Comparison of ENCODE assay signal across 8 mouse cellular contexts in the genomic region with DNA sequence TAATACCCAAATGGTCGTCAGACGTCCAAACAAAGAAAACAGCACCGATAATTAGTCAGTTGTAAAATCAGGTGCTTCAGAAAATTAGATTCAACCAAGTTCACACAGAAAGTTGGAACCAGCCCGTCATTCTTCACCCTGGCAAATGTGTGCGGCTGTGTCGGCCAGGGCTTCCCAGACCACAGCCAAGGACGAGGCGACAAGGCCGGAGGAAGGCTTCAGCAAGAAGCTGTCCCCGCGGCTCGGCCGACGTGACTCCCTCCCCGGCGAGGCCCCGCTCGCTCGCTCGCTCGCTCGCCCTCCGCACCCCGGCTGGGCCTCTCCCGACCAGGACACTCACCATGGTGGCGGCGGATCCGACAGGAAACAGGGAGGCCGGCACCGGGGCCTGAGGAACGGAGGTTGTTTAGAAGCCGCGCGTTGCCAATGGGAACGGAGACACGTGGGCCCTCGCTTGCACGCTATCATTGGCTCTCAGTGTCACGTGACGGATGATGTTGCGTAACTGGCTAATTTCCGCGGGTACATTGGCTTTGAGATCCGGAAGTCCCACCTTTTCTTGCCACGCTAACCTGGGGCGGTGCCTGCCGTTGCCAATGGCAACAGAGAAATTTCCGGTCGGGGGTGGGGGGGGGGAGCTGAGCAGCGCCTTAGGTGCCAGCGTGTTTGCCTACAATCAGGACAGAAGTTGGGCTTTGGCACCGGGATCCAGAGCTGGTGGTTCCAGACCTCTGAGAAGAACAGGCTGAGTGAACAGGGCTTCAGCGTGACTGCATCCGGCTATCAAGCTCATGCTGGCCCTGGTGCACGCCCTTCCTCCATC. TPM values are rescaled to one million over a fixed set of nuclear protein-coding genes. Genes with fewer than 3 reads are reported as not detected.
A peak's percentile ranks its signal among the peaks of the same experiment; 100 is the strongest.
DNase-seq lines count a peak whose midpoint lies in the region; ATAC-seq and TF ChIP-seq lines count a peak whose summit lies in the region.

A gene (minus strand): TSS at position 512 of the 823 bp plus-strand sequence.

- H3K9me3 ChIP-seq in forebrain, embryonic 10.5 days = no peaks in the 10 kb centered on the region
- H3K9me3 ChIP-seq in heart, embryonic 15.5 days (replicated peaks) = no peaks in the 10 kb centered on the region
- H3K9me3 ChIP-seq in liver, embryonic 14.5 days (ENCODE audit: control insufficient read depth, low read length) = no peaks in the 10 kb centered on the region
- H3K9me3 ChIP-seq in neural tube, embryonic 11.5 days (ENCODE audit: control insufficient read depth, low read length) = no peaks in the 10 kb centered on the region
- no peaks in the 10 kb centered on the region for H3K9me3 ChIP-seq in stomach, postnatal 0 days (ENCODE audit: control insufficient read depth, low read length)

- H3K4me3 ChIP-seq in forebrain, embryonic 10.5 days = peak within 1 kb of the TSS; percentile 90
- peak within 1 kb of the TSS; percentile 95 for H3K4me3 ChIP-seq in heart, embryonic 15.5 days
- H3K4me3 ChIP-seq in liver, embryonic 14.5 days (ENCODE audit: insufficient read depth in 1 of 2, low read depth in 2 of 2, low read length in 2 of 2) = peak within 1 kb of the TSS; percentile 80 to 84
- peak within 1 kb of the TSS; percentile 71 for H3K4me3 ChIP-seq in neural tube, embryonic 11.5 days (ENCODE audit: low read depth, low read length)
- peak within 1 kb of the TSS; percentile 85 for H3K4me3 ChIP-seq in stomach, postnatal 0 days (ENCODE audit: low read depth, low read length)

- DNase-seq in CD8-positive naive resting alpha-beta T cell, adult 2 months (ENCODE audit: low read depth in 2 of 2, low spot score in 2 of 2) = peak; percentile 91
- DNase-seq in c-Kit-positive CD71-negative TER-119-negative erythroid progenitor cells, embryonic 14.5 days (ENCODE audit: low read depth) = peak; percentile 99
- DNase-seq in forebrain, embryonic 10.5 days (ENCODE audit: extremely low spot score, low spot score) = peak; percentile 96
- DNase-seq in kidney, postnatal 25 days = peak; percentile 99
- DNase-seq in liver, embryonic 14.5 days (ENCODE audit: low read depth in 3 of 3, low spot score in 3 of 3) = peak; percentile 99 to 100 (median 99)
- DNase-seq in neural tube, embryonic 11.5 days (ENCODE audit: low spot score) = peak; percentile 96
- peak; percentile 99 for DNase-seq in stomach, postnatal 0 days (ENCODE audit: low spot score)

- peak; percentile 99 for ATAC-seq in heart, embryonic 15.5 days (replicated peaks; ENCODE audit: insufficient number of reproducible peaks, insufficient read depth, low FRiP score, low read depth)
- ATAC-seq in liver, embryonic 14.5 days (ENCODE audit: insufficient read depth) = peak; percentile 100
- ATAC-seq in neural tube, embryonic 11.5 days (ENCODE audit: insufficient read depth, low FRiP score, low TSS enrichment) = peak; percentile 100
- peak; percentile 100 for ATAC-seq in stomach, postnatal 0 days (ENCODE audit: low FRiP score, low TSS enrichment)

- peak within 1 kb of the TSS; percentile 79 for H3K4me2 ChIP-seq in heart, embryonic 15.5 days
- H3K4me2 ChIP-seq in liver, embryonic 14.5 days (ENCODE audit: low read depth) = peak within 1 kb of the TSS; percentile 92
- peak within 1 kb of the TSS; percentile 75 for H3K4me2 ChIP-seq in neural tube, embryonic 11.5 days (ENCODE audit: low read depth)
- peak within 1 kb of the TSS; percentile 69 for H3K4me2 ChIP-seq in stomach, postnatal 0 days (replicated peaks; ENCODE audit: low read depth)

- no peaks in the 10 kb centered on the region for H3K27me3 ChIP-seq in forebrain, embryonic 10.5 days (ENCODE audit: poor library complexity, severe bottlenecking)
- peaks cover 4% of the 10 kb centered on the region; the same call in 1 of the 2 replicates for H3K27me3 ChIP-seq in heart, embryonic 15.5 days
- H3K27me3 ChIP-seq in liver, embryonic 14.5 days (ENCODE audit: control insufficient read depth, insufficient read depth, low read length) = 0 out of 2 replicates have a peak, but pooled peaks cover 3% of the 10 kb centered on the region
- no peaks in the 10 kb centered on the region for H3K27me3 ChIP-seq in neural tube, embryonic 11.5 days (ENCODE audit: control insufficient read depth, insufficient read depth, low read length)
- H3K27me3 ChIP-seq in stomach, postnatal 0 days (ENCODE audit: control insufficient read depth, insufficient read depth, low read length) = no peaks in the 10 kb centered on the region

- no peaks in the 10 kb centered on the region for H3K36me3 ChIP-seq in forebrain, embryonic 10.5 days (replicated peaks)
- no peaks in the 10 kb centered on the region for H3K36me3 ChIP-seq in heart, embryonic 15.5 days
- H3K36me3 ChIP-seq in liver, embryonic 14.5 days (replicated peaks; ENCODE audit: control insufficient read depth, insufficient read depth, low read depth) = no peaks in the 10 kb centered on the region
- H3K36me3 ChIP-seq in neural tube, embryonic 11.5 days (ENCODE audit: control insufficient read depth, insufficient read depth, low read length) = no peaks in the 10 kb centered on the region
- H3K36me3 ChIP-seq in stomach, postnatal 0 days (ENCODE audit: control insufficient read depth, insufficient read depth, low read length) = no peaks in the 10 kb centered on the region

- WGBS in forebrain, embryonic 10.5 days = under 1% methylated on average over 55 of the region's 55 CpGs
- under 1% methylated on average over 55 of the region's 55 CpGs for WGBS in heart, embryonic 15.5 days
- WGBS in liver, embryonic 14.5 days (ENCODE audit: insufficient replicate concordance) = under 1% methylated on average over 55 of the region's 55 CpGs
- under 1% methylated on average over 55 of the region's 55 CpGs for WGBS in neural tube, embryonic 11.5 days
- WGBS in stomach, postnatal 0 days = under 1% methylated on average over 55 of the region's 55 CpGs

- H3K4me1 ChIP-seq in forebrain, embryonic 10.5 days = peaks cover 15% of the 10 kb centered on the region
- H3K4me1 ChIP-seq in heart, embryonic 15.5 days (replicated peaks) = peaks cover 3% of the 10 kb centered on the region
- peaks cover 5 to 9% of the 10 kb centered on the region in 2 experiments for H3K4me1 ChIP-seq in liver, embryonic 14.5 days (replicated peaks; ENCODE audit: control insufficient read depth in 2 of 2, insufficient read depth in 2 of 2, low read length in 1 of 2)
- H3K4me1 ChIP-seq in neural tube, embryonic 11.5 days (ENCODE audit: control insufficient read depth, insufficient read depth, low read length) = no peaks in the 10 kb centered on the region
- H3K4me1 ChIP-seq in stomach, postnatal 0 days (replicated peaks; ENCODE audit: control insufficient read depth, insufficient read depth) = peaks cover 5% of the 10 kb centered on the region; the same call in 1 of the 2 replicates

- TF ChIP-seq CTCF in liver, embryonic 14.5 days (IDR thresholded peaks at IDR 0.05; ENCODE audit: low read depth) = no peak
- no peak for TF ChIP-seq CTCF in stomach, postnatal 0 days (IDR thresholded peaks at IDR 0.05; ENCODE audit: low read depth)

- no peak; the same call in 1 of the 2 replicates for TF ChIP-seq EP300 in liver, embryonic 14.5 days (IDR thresholded peaks at IDR 0.05; ENCODE audit: low read depth)
- TF ChIP-seq EP300 in stomach, postnatal 0 days (optimal IDR thresholded peaks at IDR 0.05) = no peak

- H3K27ac ChIP-seq in forebrain, embryonic 10.5 days = peak within 1 kb of the TSS; percentile 88
- H3K27ac ChIP-seq in heart, embryonic 15.5 days = peak within 1 kb of the TSS; percentile 80
- peak within 1 kb of the TSS; percentile 64 for H3K27ac ChIP-seq in liver, embryonic 14.5 days
- H3K27ac ChIP-seq in neural tube, embryonic 11.5 days (ENCODE audit: low read depth, low read length) = no peak within 1 kb of the TSS
- peak within 1 kb of the TSS; percentile 83 for H3K27ac ChIP-seq in stomach, postnatal 0 days (replicated peaks)

- peak within 1 kb of the TSS; percentile 86 for H3K9ac ChIP-seq in heart, embryonic 15.5 days
- H3K9ac ChIP-seq in liver, embryonic 14.5 days (replicated peaks) = peak within 1 kb of the TSS; percentile 85
- H3K9ac ChIP-seq in neural tube, embryonic 11.5 days (ENCODE audit: low read length) = peak within 1 kb of the TSS; percentile 75
- peak within 1 kb of the TSS; percentile 87 for H3K9ac ChIP-seq in stomach, postnatal 0 days (ENCODE audit: low read length)

RNA-seq across cellular contexts. Expression of the gene that starts here (rescaled TPM):
- 41.3 and 42.1 TPM in 2 replicates for polyA plus RNA-seq in forebrain, embryonic 10.5 days (2016; fragmentation: Nextera tagmentation; extraction: Ambion mirVana)
- 26.7 and 35.4 TPM in 2 replicates for polyA plus RNA-seq in heart, embryonic 15.5 days (2015; fragmentation: Nextera tagmentation; extraction: Ambion mirVana)
- polyA plus RNA-seq in liver, embryonic 14.5 days (2012; rRNA removed) = 5.2 and 5.9 TPM in 2 replicates
- polyA plus RNA-seq in liver, embryonic 14.5 days (2014; fragmentation: Nextera tagmentation; extraction: Ambion mirVana) = 24.3 and 26.0 TPM in 2 replicates
- 46.6 and 52.5 TPM in 2 replicates for polyA plus RNA-seq in neural tube, embryonic 11.5 days (2014; fragmentation: Nextera tagmentation; extraction: Ambion mirVana)
- polyA plus RNA-seq in stomach, postnatal 0 days (2015; fragmentation: Nextera tagmentation; extraction: Ambion mirVana) = 30.6 and 34.5 TPM in 2 replicates
